Mouse (Mus musculus) heart, embryonic 14.5 days (tissue): ENCODE measurements around the gene 1600014C23Rik. TPM values are rescaled to one million over a fixed set of nuclear protein-coding genes. Genes with fewer than 3 reads are reported as not detected.

Source experiments
- ATAC-seq: fragments of 200-750 bp; cut with Nextera tagmentation; 2 replicates; pipeline ENCODE4 v1.8.0; 2017; ENCODE audit warnings: low read depth, moderate TSS enrichment; ENCODE audit not compliant: insufficient number of reproducible peaks, insufficient read depth, low FRiP score
- H3K27ac ChIP-seq, 2 experiments: fragments of 200-500 bp in 1 of 2; fragments of 300-500 bp in 1 of 2; sonication (generic) in 1 of 2; replicated peaks in 1 of 2; 2 replicates each; pipeline ENCODE4 v1.5.1; 2012 to 2014; ENCODE audit warnings: low read depth in 2 of 2, low read length in 2 of 2, control low read depth in 1 of 2, mild to moderate bottlenecking in 1 of 2, mixed read lengths in 1 of 2; ENCODE audit not compliant: control insufficient read depth in 1 of 2, insufficient read depth in 1 of 2
- H3K27me3 ChIP-seq: fragments of 300-500 bp; sonication (generic); 2 replicates; pipeline ENCODE4 v1.6.1; 2014; ENCODE audit warnings: mild to moderate bottlenecking, low read length, control low read depth; ENCODE audit not compliant: control insufficient read depth, insufficient read depth
- H3K36me3 ChIP-seq: fragments of 300-500 bp; sonication (generic); 2 replicates; pipeline ENCODE4 v1.6.1; 2014; ENCODE audit warnings: mild to moderate bottlenecking, control low read depth, low read length, mixed read lengths; ENCODE audit not compliant: control insufficient read depth, insufficient read depth
- H3K4me1 ChIP-seq, 2 experiments: fragments of 200-500 bp in 1 of 2; fragments of 300-500 bp in 1 of 2; sonication (generic) in 1 of 2; 2 replicates each; pipeline ENCODE4 v1.6.1; 2012 to 2014; ENCODE audit warnings: low read length in 2 of 2, control low read depth in 1 of 2, mixed read lengths in 1 of 2; ENCODE audit not compliant: control insufficient read depth in 2 of 2, insufficient read depth in 2 of 2
- H3K4me2 ChIP-seq: fragments of 300-500 bp; sonication (generic); 2 replicates; pipeline ENCODE4 v1.6.1; 2014; ENCODE audit warnings: mild to moderate bottlenecking, low read length
- H3K4me3 ChIP-seq, 2 experiments: fragments of 200-500 bp in 1 of 2; fragments of 300-500 bp in 1 of 2; sonication (generic) in 1 of 2; 2 replicates each; pipeline ENCODE4 v1.5.1; 2012 to 2014; ENCODE audit warnings: low read length in 2 of 2, mild to moderate bottlenecking in 2 of 2, control low read depth in 1 of 2, low read depth in 1 of 2, moderate library complexity in 1 of 2; ENCODE audit not compliant: control insufficient read depth in 1 of 2, insufficient read depth in 1 of 2
- H3K9ac ChIP-seq: fragments of 300-500 bp; sonication (generic); 2 replicates; pipeline ENCODE4 v1.6.1; 2014; ENCODE audit warnings: mild to moderate bottlenecking, low read length
- H3K9me3 ChIP-seq: fragments of 300-500 bp; sonication (generic); 2 replicates; pipeline ENCODE4 v1.6.1; 2016; ENCODE audit warnings: low read length, control low read depth; ENCODE audit not compliant: control insufficient read depth
- WGBS: fragments of 180-500 bp; shearing (Covaris S2); extraction: QIAGEN DNeasy Blood & Tissue Kit; methylation state at CpG from one replicate; pipeline ENCODE4 v1.1.7; 2014; 5-methylcytosine and 5-hydroxymethylcytosine counted together
- polyA plus RNA-seq: library from polyadenylated mRNA; unstranded; fragments of >200 nt; fragmentation: Nextera tagmentation; extraction: Ambion mirVana; gene quantifications from 2 replicates; pipeline ENCODE4 v1.2.1, GENCODE M21; 2014

The 1600014C23Rik gene
- polyA plus RNA-seq, 1 experiment from 2014 or later, result 1.0 TPM

- H3K4me3 ChIP-seq, result no peak overlapping the region
- WGBS, result 61% methylated on average over 10 of the region's 10 CpGs
- no peaks in the 10 kb centered on the region for H3K9me3 ChIP-seq
- H3K27me3 ChIP-seq, result 0 out of 2 replicates have a peak, but pooled peaks cover 3% of the 10 kb centered on the region
- no peak overlapping the region for H3K27ac ChIP-seq
- no peak for ATAC-seq
- H3K4me2 ChIP-seq, result no peak overlapping the region
- no peaks in the 10 kb centered on the region for H3K36me3 ChIP-seq
- H3K4me1 ChIP-seq, result peaks cover 0 to 2% of the 10 kb centered on the region in 2 experiments; a peak in 1 of 4 replicates
- no peak overlapping the region for H3K9ac ChIP-seq
Observed at GRCm38 (mm10) chr17:45760965-45761645, 27.5 kb upstream of the 1600014C23Rik start.

- Histone ChIP-seq H3K4me1 (no peaks in the 10 kb centered on the region), H3K36me3 (no peaks in the 10 kb centered on the region), H3K9me3 (no peaks in the 10 kb centered on the region), H3K9ac (no peak overlapping the region), H3K27ac (no peak overlapping the region), H3K27me3 (0 out of 2 replicates have a peak, but pooled peaks cover 6% of the 10 kb centered on the region), H3K4me3 (no peak overlapping the region), H3K4me2 (no peak overlapping the region)
- no peak for ATAC-seq
- WGBS, result 83% methylated on average over 5 of the region's 5 CpGs
Observed at GRCm38 (mm10) chr17:45759751-45760150, 26.1 kb upstream of the 1600014C23Rik start.

GRCm38 (mm10) chr17:45758808-45759207 lies 25.2 kb upstream of the 1600014C23Rik start:
- no peak overlapping the region for H3K4me2 ChIP-seq
- no peak overlapping the region for H3K27ac ChIP-seq
- no peaks in the 10 kb centered on the region for H3K36me3 ChIP-seq
- H3K9me3 ChIP-seq, result no peaks in the 10 kb centered on the region
- no peak for ATAC-seq
- WGBS, result 69% methylated on average over 7 of the region's 7 CpGs
- H3K27me3 ChIP-seq, result 0 out of 2 replicates have a peak, but pooled peaks cover 6% of the 10 kb centered on the region
- no peak overlapping the region for H3K9ac ChIP-seq
- H3K4me1 ChIP-seq, result no peaks in the 10 kb centered on the region
- no peak overlapping the region for H3K4me3 ChIP-seq

- no peak overlapping the region for H3K9ac ChIP-seq
- no peaks in the 10 kb centered on the region for H3K36me3 ChIP-seq
- no peaks in the 10 kb centered on the region for H3K9me3 ChIP-seq
- H3K4me3 ChIP-seq, result no peak overlapping the region
- H3K27me3 ChIP-seq, result 0 out of 2 replicates have a peak, but pooled peaks cover 6% of the 10 kb centered on the region
- no peak overlapping the region for H3K27ac ChIP-seq
- H3K4me2 ChIP-seq, result no peak overlapping the region
- whole genome bisulfite sequencing, result 69% methylated on average over 8 of the region's 8 CpGs
- no peak for ATAC-seq
- H3K4me1 ChIP-seq, result no peaks in the 10 kb centered on the region
Observed at GRCm38 (mm10) chr17:45757932-45758331, 24.3 kb upstream of the 1600014C23Rik start.

GRCm38 (mm10) chr17:45756831-45757230 lies 23.2 kb upstream of the 1600014C23Rik start:
- H3K4me2 ChIP-seq, result no peak overlapping the region

GRCm38 (mm10) chr17:45756391-45756790 lies 22.7 kb upstream of the 1600014C23Rik start:
- Histone ChIP-seq H3K4me1 (no peaks in the 10 kb centered on the region), H3K9me3 (no peaks in the 10 kb centered on the region), H3K4me2 (no peak overlapping the region), H3K36me3 (no peaks in the 10 kb centered on the region), H3K27me3 (0 out of 2 replicates have a peak, but pooled peaks cover 6% of the 10 kb centered on the region), H3K9ac (no peak overlapping the region), H3K4me3 (no peak overlapping the region), H3K27ac (no peak overlapping the region)
- ATAC-seq, result no peak
- 75% methylated on average over 8 of the region's 8 CpGs for WGBS

More at GRCm38 (mm10) chr17:45756831-45757230, 23.2 kb upstream of the 1600014C23Rik start:
- Histone ChIP-seq H3K9ac (no peak overlapping the region), H3K36me3 (no peaks in the 10 kb centered on the region), H3K4me3 (no peak overlapping the region), H3K27ac (no peak overlapping the region), H3K9me3 (no peaks in the 10 kb centered on the region), H3K4me1 (no peaks in the 10 kb centered on the region), H3K27me3 (0 out of 2 replicates have a peak, but pooled peaks cover 6% of the 10 kb centered on the region)
- no peak for ATAC-seq
- 85% methylated on average over 5 of the region's 5 CpGs for WGBS

GRCm38 (mm10) chr17:45754186-45754862 lies 20.7 kb upstream of the 1600014C23Rik start:
- 74% methylated on average over 13 of the region's 13 CpGs for WGBS
- peaks cover under 1 to 2% of the 10 kb centered on the region in 2 experiments for H3K4me1 ChIP-seq
- no peak overlapping the region for H3K9ac ChIP-seq
- no peaks in the 10 kb centered on the region for H3K36me3 ChIP-seq
- H3K27me3 ChIP-seq, result 0 out of 2 replicates have a peak, but pooled peaks cover 3% of the 10 kb centered on the region
- H3K9me3 ChIP-seq, result no peaks in the 10 kb centered on the region
- no peak overlapping the region for H3K27ac ChIP-seq
- ATAC-seq, result no peak
- no peak overlapping the region for H3K4me2 ChIP-seq
- no peak overlapping the region for H3K4me3 ChIP-seq
